Mouse (Mus musculus): ENCODE measurements at regions not wholly inside any gene's neighbourhood (a gene's known extent, or its start where the extent isn't known, plus 50 kb on each side); places are given as distances from the start of the nearest gene placed in this dataset.

DNA sequence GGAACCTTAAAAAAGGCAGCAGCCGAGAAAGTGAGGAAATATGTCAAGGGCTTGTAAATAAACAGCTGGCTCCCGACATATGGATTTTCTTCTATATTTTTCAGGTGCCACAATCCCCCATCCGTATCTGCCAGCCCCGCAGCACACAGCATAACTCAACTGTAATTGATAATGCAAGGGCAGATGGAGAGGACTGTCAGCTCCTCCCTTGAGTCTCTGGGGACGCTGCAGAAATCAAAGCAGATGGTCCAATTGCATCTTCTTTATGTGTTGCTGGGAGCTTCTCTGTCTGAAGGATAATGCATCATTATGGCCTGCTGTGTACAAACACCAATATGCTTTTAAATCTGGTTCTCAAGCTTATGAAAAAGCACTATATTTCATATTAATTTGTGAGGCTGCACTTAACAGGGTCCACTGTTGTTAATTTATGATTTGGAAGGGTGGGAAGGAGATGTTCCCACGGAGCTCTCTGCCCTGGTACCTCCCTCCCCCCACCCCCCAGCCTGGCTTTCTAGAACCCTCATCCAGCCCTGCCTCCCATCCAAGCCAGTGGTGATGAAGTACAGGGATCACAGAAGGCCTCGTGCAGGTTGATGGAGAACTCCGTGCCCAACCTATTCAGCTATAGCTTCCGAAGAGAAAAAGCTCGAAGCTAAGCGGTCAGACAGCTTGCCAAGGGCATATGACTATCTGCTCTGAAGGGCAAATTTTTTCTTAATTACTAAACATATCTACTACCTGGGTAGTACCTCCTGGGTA, 603.7 kb downstream of the Tox3 start:
- no peak for DNase-seq

GRCm38 (mm10) chr8:89738657-89739056, 609.5 kb downstream of the Tox3 start:
- no peak for DNase-seq

DNA sequence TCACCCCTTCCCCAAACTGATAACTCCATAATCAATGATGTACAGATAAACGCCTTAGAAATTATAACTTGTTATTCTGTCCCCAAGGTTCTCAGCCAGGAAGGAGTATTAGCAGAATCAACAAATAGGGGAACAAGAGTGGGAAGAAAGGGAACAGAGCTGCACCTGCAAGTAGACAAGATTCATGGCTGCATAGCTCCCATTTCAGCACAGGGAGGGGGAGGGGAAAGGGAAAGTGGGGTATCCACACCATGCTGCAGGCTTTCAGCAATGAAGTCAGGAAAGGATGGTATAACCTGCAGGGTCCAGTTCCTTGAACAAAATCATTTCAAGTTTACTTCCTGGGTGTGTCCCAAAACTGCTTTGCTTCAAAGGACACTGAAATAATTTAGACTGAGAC, 610.5 kb downstream of the Tox3 start:
- DNase-seq = no peak

GRCm38 (mm10) chr8:89727252-89727651, 620.9 kb downstream of the Tox3 start:
- peak; percentile 2 for DNase-seq

DNA sequence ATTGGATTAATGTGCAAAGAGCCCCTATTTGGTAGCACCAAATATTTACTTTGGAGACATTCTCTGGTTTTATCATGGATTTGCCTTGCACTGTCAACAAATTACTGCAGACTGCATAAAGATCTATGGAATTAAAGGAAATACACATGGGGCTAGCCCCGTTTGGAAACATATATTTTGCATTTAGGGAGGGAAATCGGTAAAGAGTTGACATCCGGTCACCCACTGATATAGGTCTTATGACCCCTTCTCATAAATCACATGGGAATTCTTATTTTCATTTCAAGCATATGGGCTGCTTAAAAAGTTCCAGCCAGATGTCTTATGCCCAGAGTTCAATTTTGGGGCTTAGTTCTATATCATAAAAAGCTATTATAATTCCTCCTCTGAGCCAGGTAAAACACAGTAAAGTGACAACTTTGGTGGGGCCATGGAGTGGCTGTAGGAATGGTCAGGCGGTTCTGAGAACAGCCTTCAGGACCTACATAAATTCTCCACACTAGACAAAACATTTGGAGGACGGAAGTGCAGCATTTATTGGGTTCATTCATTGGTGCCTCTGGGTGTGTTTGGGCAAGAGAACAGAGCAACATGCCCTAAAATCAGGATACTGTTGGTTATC, 626.3 kb downstream of the Tox3 start:
- DNase-seq = no peak

- DNase-seq = no peak
These were observed 634.3 kb downstream of the Tox3 start for GRCm38 (mm10) chr8:89713880-89714279.

- DNase-seq = no peak
These were observed 640.7 kb downstream of the Tox3 start for GRCm38 (mm10) chr8:89707341-89707928.

DNA sequence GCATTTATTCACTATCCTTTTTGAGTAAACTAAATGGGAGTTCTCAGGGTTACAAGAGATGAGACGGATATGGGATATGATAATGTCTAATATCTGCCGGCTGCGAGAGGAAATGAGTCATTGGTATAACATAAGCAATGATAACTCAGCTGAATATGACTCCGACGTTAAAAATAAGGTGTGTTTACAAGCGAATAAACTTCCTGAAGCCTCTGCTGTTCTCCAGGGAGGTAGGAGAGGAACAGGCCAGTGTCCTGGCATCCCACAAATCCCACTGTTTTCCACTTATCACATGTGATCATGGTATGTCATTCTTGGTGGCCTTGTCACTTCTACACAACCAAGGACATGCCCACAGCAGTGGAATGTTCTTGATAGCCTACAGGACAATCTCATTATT, 641.7 kb upstream of the Sall1 start:
- DNase-seq = peak; percentile 35

- no peak for DNase-seq
These were observed 637.0 kb upstream of the Sall1 start for GRCm38 (mm10) chr8:89680937-89681336.

- DNase-seq = no peak
These were observed 636.4 kb upstream of the Sall1 start for GRCm38 (mm10) chr8:89680341-89680740.

GRCm38 (mm10) chr8:89679551-89679950, 635.6 kb upstream of the Sall1 start:
- no peak for DNase-seq

- no peak for DNase-seq
These were observed 633.3 kb upstream of the Sall1 start for GRCm38 (mm10) chr8:89677266-89677665.

DNA sequence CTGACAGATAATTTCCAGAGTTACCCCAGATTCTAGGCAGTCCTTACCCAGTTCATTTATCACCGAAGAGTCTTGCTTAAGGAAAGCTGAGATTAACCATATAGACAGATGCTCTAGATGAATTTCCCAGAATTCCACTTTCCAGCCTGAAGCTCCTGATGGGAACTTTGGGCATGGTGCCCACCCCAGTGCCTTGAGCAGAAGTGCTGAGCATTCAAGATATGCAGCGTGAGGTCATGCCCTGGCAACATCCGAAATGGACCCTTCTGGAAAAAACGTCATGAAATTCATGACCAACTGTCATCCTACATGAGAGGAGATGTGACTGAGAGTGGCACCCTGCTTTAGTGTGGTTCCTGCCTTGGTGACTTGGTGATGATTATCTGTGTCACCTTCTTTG, 629.9 kb upstream of the Sall1 start:
- DNase-seq = no peak

DNA sequence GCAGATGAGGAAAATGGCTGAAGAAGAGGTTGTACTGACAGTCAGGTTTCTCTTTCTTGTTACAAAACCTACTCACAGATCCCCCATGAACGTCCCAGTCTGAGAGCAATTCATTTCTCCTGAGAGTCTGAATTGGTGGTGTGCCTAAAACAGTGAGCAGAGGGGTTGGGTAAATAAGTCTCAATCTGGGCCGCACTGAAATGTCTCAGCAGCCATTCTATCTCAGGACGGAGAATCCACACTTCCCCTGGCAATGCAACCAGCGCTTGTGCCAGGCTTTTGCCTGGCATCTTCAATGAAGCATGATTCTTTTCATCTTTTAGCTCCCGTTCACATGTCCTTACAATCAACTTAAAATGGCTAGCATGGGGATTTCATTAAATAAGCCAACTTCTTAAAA, 628.7 kb upstream of the Sall1 start:
- DNase-seq = no peak

DNA sequence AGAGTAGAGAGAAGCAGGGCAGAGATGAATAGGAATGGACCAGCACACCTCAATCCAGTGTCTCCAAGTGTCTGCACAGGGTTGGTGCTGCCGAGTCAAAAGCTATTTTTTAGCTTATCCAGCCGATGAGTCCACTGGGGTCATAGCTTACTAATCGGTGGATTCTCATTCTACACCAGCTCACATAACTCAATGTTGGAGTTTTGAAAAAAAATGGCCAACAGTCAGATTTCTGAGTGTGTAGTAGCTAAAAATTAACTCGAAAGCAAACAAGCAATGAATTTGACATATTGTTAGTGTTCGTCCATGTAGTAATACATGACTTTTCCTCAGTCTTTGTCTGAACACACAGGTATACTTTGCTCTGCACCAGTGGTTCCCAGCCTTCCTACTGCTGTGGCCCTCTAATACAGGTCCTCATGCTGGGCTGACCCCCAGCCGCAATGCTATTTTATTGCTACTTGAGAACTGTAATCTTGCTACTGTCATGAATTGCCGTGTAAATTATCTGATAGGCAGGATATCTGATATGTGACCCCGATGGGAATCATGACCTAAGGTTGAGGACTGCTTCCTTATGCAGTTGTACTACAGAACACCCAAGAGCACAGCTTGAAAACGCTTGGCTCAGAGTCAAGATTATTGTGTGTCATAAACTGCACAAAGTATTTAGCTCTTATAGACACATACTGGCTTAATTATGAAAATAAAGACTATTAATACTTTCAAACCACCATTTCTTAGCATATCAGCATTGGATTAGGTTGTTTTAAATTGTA, 621.1 kb upstream of the Sall1 start:
- DNase-seq = no peak

DNA sequence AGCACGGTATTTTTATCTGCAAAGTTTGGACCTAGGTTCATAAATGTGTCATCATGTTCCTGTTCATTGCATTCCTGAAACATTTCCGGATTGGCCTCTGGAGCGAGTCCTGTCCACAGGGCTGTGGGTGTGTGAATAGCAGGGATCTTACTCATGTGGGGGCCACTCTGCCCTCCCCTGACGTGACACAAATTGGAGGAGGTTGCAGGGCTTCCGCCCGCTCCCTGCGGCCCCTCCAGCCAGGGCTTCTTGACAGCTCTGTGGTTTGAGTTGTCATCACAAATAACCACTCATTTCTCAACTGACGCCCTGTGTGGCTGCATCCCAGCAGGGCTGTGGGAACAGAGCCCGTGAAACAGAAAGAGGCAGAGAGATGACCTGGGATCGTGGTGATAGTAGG, 619.9 kb upstream of the Sall1 start:
- peak; percentile 30 for DNase-seq

DNA sequence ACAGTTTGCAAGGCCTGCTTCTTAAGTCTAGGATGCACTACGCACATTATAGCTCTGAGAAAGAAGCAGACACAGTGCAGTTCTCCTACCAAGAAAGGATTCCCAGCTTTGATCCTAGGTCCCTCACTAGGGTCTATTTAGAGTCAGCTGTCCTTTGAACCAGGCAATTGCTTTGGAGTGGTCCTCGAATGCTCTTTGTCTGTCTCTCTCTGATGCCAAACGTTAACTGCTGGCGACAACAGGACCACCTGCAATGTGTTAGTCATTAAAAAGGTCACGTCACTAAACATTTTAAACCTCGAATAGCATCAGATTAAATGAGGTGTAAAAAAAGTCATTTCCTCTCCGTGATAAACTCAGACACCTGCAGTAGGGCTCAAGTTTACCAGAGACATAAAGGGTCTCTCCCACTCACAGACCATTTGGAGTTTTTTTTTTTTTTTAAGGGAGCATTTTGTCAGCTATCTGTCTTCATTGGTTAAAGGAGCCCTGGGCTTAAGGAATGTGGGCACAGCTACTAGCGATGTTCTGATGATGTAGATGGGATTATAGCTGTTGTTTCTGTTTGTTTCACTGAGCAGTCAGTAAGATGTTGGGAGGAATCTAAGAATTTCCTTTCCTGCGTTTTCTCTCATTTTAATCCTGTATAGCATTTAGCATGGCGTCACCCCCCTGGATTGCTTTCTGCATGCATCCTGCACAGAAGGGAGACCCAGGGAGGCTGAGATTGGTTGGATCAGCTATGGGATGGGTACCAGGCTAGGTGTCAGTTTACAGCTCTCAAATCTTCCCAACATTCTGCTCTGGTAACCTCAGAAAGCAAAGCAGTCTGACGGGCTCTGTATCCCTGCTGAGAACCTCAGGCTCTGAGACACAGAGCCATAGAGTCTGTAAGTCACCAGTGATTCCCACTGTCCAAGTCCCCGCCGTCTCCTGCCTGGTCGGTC, 615.3 kb upstream of the Sall1 start:
- no peak for DNase-seq

DNA sequence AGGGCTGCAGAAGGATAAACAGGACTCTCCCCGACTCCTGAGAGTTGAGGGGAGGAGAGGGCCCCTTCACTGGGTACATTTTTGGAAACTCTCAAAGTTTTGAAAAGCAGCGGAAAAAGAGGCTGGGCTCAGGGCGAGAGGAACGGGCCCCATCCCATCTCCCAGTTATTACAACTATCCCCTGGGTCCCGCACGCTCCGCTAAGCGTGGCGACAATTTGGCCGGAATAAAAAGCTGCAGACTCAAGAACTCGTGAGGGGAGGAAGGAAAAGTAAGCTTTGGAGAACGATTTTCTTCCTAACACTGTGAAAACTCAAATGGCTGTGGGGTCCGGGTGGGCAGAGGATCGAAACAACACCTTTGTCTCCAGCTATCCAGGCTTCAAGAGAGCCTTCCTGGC, 611.4 kb upstream of the Sall1 start:
- DNase-seq = no peak

DNA sequence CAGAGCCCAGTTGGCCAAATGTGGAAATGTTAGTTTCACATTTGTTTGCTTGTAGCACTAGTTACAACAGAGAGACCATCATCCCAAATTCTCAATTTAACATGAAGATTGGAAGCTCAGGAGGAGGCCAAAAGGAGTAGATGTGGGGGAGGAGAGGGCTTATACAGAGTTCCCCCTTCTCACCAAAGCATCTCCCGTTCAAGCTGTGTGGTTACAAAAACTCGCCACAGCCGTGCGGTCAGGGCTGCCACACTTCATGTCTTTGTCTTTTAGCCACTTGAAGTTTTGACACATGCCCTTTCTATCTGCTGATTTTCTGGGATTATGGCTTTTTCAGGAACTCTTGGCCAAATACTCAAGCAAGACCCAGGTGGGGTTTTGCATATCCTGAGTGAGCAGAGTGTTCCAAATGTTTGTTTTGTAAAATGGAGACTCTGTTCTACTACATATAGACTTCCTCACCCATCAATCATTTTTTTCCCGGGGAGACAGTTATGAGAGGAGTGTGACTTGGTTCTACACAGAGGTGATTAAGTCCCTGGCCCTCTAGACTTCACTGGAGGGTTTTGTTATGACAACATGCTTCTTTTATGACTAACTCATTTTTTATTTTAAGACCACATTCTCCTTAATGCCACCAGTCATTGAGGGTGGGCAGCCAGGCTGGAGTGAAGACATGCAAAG, 605.4 kb upstream of the Sall1 start:
- no peak for DNase-seq

DNA sequence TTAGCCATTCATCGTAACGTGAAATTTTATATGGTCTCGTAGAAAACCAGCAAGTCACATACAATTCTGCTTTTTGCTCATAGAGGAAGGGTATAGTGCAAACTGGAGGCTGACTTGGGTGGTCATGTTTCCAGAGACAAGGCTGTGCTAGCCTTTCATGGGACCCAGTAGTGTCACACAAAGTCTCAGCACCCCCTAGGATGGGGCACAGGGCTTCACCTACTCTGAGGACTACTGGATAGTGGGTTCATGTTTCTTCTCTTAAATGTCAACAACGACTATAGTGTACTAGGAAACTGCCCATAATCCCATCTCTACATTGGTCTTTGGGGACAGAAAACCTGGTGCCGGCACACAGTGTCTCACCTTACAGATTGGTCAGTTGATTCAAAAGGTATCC, 603.0 kb upstream of the Sall1 start:
- no peak for DNase-seq

DNA sequence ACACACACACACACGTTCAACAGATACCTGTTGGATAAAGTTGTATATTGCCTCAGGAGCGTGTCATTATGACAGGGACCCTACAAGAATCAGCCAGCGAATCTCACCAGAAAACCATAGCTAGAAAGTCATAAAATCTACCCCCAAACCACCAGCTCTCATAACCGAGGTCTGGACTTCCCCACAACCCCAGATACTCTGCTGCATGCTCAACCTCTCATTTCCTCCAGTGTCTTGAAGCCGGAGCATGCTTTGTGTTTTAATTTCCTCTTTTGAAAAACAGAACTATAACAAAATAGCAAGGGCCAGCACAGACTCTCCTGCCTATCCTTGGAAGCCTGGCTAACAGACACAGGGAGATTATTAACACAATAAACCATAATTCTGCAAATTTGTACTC, 597.4 kb upstream of the Sall1 start:
- no peak for DNase-seq

GRCm38 (mm10) chr8:89634864-89635263, 590.9 kb upstream of the Sall1 start:
- no peak for DNase-seq

Data from lung, postnatal 10 days (tissue).